Mouse (Mus musculus) c-Kit-positive CD71-positive TER-119-negative erythroid progenitor cells, embryonic 14.5 days (primary cell): ENCODE measurements around the gene Nrxn1.

Experiments
- DNase-seq: peaks from one replicate; pipeline ENCODE4 v3.0.0-alpha.2; 2013; ENCODE audit warnings: low read depth

Nrxn1 gene

DNA sequence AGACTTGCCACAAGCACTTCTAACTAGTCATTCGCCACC lies at the start of gene Nrxn1:
Gene Nrxn1 (minus strand): TSS at position 30 of the 39 bp plus-strand sequence.
- DNase-seq: no peak

DNA sequence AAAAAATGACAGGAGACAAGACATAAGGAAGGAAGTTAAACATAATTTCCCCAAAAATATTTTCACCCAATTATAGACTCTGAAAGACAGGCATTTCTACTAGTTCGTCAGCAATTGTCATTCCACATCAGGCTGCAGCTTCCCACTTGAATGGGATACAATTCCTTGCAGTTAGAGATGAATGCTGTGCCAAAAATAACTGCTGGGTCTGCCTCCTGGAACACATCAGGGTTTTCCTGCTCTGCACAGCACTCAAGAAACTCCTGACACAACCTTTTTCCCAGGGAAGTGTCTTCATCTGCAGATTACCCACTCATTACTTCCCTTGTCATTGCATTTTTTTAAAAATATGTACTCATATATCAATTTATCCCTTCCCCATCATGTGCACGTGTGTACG lies 44.0 kb upstream of the Nrxn1 start:
- no peak for DNase-seq

DNA sequence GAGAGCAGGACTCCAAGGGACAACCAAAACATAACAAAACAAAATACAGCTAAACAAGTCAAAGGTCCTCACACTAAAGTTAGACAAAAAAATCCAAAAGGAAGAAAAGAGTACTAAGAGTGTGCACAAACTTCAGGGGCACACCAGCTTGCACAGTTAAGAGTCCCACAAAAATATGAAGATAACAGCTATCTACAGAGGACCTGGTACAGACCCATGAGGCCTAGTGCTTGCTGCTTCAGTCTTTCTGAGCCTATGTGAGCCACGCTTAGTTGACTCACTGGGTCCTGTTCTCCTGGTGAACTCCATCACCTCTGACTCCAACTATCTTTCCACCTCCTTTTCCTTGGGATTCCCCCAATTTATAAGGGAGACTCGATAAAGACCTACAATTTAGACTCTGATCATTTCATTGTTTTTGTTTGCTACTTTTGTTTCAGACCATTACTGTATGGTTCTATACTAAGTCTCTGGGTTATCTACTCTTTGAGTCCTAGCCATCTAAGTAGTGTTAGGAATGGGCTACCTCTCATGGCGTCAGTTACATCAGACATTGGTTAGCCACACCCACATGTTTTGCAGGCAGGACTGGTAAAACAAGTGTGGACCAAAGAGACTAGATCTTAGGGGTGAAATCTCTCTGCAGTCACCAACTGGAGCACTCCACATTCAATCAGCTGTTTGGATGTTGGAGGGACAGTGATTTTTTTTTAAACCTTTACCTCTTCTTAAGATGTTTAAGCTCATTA lies 20.2 kb upstream of the Nrxn1 start:
- DNase-seq: no peak

DNA sequence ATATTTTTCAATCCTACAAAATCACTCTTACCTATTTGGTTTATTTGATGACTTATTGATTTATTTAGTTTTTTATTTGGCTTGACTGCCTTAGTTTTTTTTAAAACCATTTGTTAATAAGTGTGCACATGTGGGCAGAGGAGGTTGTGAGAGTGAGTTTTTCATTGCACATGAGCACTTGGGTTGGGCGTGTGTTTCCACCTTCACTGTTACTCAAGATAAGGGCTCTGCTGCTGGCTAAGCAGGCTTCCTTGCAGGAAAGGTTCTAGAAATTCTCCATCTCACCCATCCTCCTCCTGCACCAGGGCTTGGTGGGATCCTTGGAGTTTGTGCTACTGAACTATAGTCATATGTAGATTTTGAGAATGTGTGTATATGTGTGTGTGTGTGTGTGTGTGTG lies 19.2 kb upstream of the Nrxn1 start:
- no peak for DNase-seq

DNA sequence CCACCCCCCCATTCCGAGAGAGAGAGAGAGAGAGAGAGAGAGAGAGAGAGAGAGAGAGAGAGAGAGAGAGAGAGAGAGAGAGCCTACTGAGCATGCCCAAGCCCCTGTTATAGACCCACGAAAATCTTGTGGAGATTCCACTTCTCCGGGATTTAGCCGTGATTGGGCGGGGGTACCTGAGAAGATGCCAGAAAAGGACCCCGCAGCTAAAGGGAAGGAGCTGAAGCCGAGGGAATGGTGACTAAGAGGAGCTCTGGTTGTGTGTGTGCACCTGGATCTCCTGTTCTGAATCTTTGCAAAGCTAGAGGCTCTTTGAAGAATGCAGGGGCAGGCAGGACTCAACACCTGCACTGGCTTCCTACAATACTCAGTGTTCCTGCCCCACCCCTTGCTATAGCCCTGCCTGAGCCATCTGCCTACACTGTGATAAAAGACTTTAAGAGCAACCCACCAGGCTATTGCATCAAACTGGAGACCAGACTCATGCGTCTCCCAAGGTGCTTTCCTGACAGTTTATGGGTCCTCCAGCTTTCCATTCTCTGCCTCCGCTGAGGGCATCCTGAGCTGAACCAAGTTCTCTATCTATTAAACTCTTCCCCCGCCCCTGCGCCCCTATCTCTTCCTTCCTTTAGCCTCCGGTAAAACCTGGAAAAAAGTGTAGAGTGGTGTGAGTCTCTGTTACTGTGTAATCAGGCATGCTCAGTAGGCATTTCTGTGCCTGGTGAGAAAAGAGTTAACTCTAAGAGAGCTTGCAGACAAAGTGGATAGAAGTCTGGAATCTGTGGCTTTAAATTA lies 407 bp upstream of the Nrxn1 start:
- no peak for DNase-seq

DNA sequence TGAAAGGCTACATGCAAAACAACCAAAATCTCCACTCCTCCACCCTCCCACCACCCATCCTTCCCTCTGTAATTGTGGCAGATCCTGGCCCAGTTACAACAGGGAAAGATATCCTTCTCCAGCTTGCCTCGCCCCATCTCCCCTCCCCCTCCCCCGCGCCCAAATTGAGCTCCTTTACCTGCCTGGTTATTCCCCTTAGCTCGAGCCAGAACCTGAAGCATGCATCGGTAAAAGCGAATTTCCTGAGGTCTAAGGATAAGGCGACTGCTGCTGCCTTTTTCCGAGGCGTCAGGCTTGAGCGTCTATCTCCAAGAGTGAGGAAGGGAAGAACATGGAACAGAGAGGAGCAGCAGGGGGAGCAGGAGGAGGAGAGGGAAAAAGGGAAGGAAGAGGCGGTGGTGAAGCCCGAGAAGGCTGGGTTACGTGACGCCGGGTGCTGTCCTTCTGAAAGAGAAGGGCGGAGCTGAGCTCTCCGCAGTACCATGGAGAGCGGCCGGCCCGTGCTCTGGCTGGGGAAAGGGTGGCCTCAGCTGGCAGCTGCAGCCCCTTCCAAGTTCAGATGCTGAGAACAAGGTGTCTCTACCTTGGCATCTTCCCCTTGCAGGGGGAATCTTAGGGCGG lies 340 bp downstream of the Nrxn1 start:
- DNase-seq: no peak

DNA sequence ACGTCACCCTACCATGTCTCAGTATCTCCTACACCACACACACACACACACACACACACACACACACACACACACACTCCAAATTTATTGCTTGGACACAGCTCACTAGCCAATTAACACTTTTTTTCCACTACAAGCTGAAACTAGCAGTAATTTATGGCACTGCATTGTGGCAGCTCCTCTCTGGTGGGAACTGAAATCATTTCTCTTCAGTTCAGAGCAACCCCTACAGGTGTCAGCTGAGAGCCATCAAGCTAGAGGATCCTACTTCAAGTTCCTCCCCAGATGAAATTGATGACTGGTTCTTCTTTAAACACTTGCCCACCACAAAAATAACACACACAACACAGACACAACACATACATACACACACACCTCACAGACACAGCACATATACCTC lies 2.2 kb downstream of the Nrxn1 start:
- no peak for DNase-seq

DNA sequence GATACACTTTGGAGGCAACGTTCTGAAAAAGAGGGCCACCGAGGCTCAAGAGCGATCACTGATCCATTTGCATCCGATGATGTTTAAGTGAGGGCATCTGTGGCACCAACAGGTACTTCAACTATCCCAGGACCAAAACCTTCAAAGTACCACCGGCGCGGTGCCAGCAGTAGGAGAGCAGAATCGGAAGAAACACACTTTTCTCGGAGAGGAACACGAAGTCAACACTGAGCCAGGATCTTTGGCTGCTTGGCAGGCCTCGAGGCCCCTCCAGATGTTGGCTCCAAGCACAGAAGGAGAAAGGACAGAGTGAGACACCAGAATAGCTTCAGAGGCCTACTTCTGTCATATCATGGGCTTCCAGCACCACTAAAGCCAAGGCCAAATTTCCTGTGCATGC lies 3.9 kb downstream of the Nrxn1 start:
- no peak for DNase-seq

DNA sequence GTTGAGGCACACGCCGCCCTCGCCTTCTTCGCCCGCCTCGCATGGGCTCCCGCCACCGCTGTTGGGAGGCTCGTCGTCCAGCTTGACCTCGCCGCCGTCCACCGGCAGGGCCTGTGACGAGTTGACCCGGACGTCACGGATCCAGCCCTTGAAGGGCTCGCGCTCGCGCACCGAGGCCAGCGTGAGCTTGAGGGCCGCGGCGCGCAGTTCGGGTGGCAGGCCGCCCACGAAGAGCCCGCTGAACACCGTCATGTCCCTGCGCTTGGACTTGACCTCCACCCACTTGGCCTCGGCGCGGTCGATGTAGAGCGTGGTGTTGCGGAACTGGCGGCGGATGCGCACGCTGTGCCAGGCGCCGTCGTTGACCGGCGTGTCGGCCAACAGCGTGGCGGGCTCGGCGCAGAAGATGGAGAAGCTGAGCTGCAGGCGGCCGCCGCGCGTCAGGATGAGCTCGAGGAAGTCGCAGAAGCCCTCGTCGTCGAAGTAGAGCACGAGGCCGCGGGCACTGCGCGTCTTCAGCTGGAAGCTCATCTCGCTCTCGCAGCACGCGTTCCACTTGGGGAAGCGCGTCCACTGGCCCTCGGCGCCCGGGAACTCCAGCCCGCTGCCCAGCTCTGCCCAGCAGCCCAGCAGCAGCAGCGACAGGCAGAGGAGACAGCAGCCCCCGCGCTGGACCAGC lies 4.7 kb downstream of the Nrxn1 start:
- no peak for DNase-seq

DNA sequence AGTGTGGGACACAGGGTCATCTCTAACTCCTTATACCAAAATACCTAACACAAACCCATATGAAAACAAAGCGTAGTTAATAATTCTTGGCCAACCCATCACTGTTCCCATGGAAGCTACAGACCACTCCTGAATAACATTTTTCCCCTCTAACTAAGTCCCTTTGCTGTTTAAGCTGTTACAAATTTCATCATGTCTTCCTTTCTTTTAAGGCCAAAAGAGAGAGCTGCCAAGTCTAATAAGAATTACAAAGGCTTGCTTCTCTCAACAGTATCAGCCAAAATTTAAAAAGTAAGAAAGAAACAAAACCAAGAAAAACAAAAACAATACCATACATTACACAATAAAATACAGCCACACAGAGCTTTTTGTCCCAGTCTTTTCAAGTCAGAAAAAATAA lies 6.5 kb downstream of the Nrxn1 start:
- DNase-seq: no peak

DNA sequence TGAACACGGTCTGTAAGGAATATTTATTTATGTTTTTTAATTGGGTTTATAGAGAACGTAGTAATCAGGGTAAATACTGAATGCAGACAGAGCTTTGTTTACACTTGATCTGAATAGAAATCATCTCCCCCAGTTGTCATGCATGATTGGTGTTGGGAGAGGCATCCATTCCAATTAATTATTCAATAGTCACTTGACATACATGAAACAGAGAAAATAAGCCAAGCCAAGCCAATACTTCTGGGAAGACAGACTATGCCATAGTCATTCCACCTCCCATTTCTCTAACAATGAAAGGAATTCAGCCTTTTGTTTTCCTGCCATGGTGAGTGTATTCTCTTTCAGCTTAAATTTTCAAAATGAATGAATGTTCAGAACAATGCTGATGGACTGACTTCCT lies 7.5 kb downstream of the Nrxn1 start:
- no peak for DNase-seq

DNA sequence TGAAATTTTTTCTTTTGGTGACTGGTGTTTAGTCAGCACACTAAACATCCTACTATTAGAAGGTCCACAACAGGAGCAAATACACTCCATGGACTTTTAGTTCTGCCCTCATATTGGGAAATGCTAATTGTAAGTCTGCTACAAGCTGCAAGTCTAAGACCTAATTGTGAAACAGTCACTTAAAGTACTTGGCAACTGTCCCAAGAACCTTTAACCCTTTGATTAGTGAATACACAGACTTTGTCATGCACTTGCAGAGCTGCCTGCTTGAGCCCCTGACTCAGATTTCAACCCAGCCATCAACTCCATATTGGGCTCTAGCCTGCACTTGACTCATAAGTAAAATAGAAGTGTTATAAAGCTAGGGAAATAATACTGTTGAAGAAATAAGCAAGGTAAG lies 13.8 kb downstream of the Nrxn1 start:
- no peak for DNase-seq

DNA sequence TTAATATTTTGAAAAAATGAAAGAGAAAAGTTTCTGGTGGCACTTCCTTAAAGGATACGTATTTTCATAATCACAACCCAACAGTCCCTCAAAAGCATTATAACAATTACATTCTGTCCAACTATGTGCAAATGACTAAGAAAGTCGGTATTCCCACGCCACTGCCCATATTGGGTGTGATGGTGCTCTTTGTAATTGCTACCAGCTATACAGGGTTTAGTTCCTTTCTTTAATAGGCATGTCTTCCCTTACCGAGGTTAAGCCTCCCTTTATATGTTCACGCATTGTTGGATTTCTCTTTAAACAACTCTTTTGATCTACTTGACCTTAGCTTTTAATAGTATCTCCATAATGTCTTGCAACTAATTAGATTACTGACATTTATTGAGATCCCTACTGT lies 18.1 kb downstream of the Nrxn1 start:
- DNase-seq: no peak

DNA sequence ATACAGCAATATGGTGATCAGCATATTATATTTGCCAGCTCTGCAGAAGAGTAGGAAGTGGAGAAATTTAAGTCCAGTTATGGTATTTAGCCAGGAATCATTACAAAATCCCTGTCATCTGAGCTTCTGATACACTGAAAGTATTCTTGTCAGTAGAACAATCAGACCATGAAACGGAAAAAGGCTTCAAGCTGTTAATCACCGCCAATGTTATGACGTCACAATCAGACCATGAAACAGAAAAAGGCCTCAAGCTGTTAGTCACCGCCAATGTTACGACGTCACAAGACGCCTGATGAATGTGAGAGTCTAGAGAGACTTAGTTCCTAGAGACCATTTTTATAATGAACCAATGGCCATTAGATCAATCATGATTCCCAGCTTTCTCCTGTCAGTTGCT lies 59.4 kb downstream of the Nrxn1 start:
- DNase-seq: no peak

DNA sequence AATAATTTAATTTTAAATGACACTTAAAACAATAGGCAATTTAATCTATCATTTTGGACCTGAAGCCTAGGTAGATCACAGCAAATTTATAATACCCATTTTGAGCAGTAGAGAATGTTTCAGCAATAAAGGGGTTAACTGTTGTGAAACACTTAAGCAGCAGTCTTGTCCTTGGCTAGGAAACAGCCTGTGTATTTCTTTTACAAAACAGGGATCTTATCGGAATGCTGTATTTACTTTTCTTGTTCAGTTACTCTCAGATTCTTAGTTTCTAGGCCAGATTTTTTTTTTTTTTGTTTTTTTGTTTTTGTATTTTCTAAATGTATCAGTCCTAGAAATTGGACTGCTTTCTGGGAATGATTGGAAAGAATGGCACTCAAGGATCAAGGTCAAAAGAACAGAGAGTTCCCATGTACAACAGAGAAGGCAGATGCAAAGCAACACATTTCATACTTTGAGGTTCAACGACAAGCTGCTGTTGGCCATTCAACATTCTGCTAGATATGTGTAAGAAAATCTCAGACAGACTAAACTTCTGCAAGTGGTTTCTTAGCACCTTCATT lies 67.7 kb downstream of the Nrxn1 start:
- no peak for DNase-seq

DNA sequence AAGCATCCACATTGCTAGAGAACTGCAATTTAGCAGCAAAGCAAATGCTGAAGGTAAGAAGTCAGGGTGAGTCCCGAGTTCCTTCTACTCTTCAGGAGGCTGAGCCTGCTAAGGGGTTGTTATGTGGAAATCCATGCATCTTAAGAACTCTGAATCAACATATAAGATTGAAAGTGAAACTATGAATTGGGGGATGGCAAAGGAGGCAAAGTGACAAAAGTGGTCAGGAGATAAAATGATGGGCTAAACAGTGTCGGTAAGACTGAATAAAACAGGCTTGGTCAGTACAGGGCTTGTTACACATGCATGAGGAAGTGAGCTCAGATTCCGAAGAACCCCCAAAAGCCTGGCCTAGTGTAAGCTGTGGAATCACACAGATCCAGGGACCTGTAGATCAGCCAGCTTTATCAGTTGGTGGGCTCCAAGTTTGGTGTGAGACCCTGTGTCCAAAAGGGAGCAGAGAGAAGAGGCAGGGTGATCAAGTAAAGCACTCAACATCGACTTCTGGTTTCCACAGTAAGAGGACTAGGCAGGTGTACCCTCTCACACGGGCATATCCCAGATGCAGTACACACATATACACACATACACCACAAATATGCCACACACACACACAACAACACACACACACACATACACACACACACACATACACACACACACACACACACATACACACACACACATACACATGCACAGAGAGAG lies 85.3 kb downstream of the Nrxn1 start:
- DNase-seq: no peak

DNA sequence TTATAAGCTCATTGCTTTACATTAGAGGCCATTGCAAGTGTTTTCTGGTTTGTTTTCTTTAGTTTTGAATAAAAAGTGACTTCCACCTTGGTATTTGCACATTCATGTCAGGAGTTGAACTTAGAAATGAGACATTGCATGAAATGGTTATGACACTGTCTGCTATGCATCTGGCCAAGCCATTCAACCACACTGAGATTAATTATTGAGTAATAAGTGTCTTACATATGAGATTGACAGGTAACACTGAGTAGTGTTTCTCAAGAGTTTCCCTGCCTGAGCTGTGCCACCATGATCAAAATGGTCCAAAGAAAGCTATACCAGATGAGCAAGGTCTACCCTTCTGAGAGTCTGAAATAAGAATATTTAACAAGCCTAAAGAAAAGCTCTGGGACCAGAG lies 92.5 kb downstream of the Nrxn1 start:
- no peak for DNase-seq

DNA sequence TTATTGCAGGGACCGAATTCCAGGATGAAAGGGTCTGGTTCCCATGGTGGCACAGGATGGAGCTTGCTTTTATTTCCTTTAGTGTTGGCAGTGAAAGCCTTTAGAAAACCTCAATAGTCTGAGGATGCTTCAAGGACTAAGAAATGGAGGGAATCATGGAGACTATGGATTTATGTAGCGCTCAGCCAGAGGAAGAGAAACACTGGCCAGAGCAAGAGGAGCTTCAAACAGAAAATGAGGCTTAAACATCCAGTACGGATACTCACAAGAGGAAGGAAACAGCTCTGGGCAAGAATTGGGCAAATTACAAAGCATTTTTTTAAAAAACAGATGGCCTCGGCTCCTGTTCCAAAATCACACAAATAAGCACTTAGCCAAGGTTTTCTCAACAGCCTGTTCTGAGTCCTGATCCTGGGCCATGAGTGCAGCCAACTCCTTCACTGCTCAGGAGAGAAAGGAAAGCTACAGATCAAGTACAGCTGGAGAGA lies 93.2 kb downstream of the Nrxn1 start:
- no peak for DNase-seq

DNA sequence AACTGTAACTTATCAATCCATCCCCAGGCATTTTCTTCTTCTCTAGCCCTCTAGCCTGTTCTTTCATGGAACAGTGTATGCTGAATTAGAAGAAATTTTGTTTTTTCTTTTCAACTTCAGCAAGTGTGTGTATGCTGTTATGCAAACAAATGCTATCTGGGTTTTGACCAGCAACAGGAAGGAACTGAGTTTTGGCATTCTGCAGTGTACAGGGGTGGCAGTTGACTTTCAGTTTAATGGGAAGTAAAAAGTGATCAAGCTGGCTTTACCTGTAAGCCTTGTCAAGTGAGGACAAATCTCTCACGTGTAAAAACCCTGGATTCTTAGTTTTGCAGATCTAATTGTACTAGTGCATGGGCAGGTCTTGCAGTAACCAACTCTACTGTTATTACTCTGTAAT lies 95.2 kb downstream of the Nrxn1 start:
- DNase-seq: no peak

DNA sequence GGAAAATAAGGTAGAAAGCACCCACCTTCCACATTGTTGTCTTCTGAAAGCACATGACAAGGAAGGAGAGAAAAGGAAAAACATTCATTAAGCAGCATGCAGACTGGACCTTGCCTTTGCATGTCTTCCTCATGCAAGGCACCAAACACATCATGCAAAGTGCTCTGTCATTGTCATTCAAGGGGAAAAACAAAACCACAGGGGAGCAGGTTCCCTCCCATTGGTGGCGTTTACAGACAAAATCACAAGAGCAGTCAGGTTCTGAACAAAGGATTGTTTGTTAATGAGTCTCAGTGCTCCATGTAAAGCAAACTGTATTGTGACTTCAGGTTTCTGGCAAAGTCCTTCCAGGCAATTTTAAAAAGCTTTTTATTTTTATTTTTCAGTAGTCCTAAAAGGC lies 97.4 kb downstream of the Nrxn1 start:
- no peak for DNase-seq

DNA sequence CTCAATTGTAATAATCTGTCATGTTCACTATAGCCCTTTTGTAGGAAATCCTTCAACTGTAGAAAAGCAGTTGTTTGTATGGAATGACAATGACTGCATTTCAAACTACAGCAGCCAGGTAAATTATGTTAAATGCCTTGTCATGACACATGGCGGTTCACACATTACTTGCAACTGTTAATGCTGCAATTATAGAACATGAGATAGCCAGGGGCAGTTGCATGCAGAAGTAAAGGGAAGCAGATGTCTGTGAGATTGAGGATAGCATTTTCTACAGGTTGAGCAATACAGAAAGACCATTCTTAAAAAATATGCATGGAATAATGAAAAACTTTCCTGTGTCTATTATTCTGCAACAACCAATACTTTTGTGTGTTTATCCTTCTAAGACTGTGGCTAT lies 98.6 kb downstream of the Nrxn1 start:
- no peak for DNase-seq

DNA sequence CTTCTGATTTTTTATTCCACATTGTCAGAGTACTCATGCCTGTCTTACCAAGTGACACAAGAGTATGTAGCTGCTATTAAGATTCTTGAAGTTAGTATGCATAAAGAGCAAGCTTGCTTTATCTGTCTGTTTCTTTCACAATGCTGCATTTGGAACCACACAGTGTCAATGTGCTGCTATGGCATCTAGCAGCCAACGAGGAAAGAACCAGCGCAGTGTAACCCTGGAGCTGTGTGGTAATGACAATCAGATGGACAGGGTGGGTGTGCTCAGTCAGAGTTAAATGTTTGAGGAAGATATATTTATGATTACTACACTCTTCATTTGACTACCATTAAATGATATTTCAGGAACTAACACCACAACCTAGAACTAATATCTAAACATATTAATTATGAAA lies 102.1 kb downstream of the Nrxn1 start:
- no peak for DNase-seq
